Mouse (Mus musculus): ENCODE measurements around the gene Lhfpl2. TPM values are rescaled to one million over a fixed set of nuclear protein-coding genes. Genes with fewer than 3 reads are reported as not detected.

The Lhfpl2 gene
- polyA plus RNA-seq, 1 experiment: not detected

GRCm38 (mm10) chr13:94073716-94074115, 16.1 kb downstream of the Lhfpl2 start:
- TF ChIP-seq CTCF (IDR thresholded peaks at IDR 0.05; ENCODE audit: insufficient read depth, low read depth, low read length) (no peak), POLR2A (IDR thresholded peaks at IDR 0.05; ENCODE audit: insufficient read depth, low read depth, low read length) (no peak)
- Histone ChIP-seq H3K4me1 (ENCODE audit: control insufficient read depth, insufficient read depth, low read length) (0 out of 2 replicates have a peak, but pooled peaks cover 3% of the 10 kb centered on the region), H3K27ac (ENCODE audit: insufficient read depth, low read depth, low read length) (no peak overlapping the region), H3K4me3 (ENCODE audit: insufficient read depth, low read depth, low read length) (no peak overlapping the region)
- WGBS: 77% methylated on average over 5 of the region's 5 CpGs

- 92% methylated on average over 1 of the region's 1 CpGs for WGBS
- Histone ChIP-seq H3K4me1 (ENCODE audit: control insufficient read depth, insufficient read depth, low read length) (0 out of 2 replicates have a peak, but pooled peaks cover 3% of the 10 kb centered on the region), H3K27ac (ENCODE audit: insufficient read depth, low read depth, low read length) (no peak overlapping the region), H3K4me3 (ENCODE audit: insufficient read depth, low read depth, low read length) (no peak overlapping the region)
- TF ChIP-seq POLR2A (IDR thresholded peaks at IDR 0.05; ENCODE audit: insufficient read depth, low read depth, low read length) (no peak), CTCF (IDR thresholded peaks at IDR 0.05; ENCODE audit: insufficient read depth, low read depth, low read length) (no peak)
These were observed 17.6 kb downstream of the Lhfpl2 start for GRCm38 (mm10) chr13:94075181-94075580.

- H3K4me3 ChIP-seq (ENCODE audit: insufficient read depth, low read depth, low read length): no peak overlapping the region
- 0 out of 2 replicates have a peak, but pooled peaks cover 3% of the 10 kb centered on the region for H3K4me1 ChIP-seq (ENCODE audit: control insufficient read depth, insufficient read depth, low read length)
- no peak overlapping the region for H3K27ac ChIP-seq (ENCODE audit: insufficient read depth, low read depth, low read length)
- no peak for TF ChIP-seq CTCF (IDR thresholded peaks at IDR 0.05; ENCODE audit: insufficient read depth, low read depth, low read length)
- no peak for TF ChIP-seq POLR2A (IDR thresholded peaks at IDR 0.05; ENCODE audit: insufficient read depth, low read depth, low read length)
- 63% methylated on average over 14 of the region's 14 CpGs for WGBS
These were observed 19.8 kb downstream of the Lhfpl2 start for GRCm38 (mm10) chr13:94077136-94078018.

GRCm38 (mm10) chr13:94083196-94083595, 25.6 kb downstream of the Lhfpl2 start:
- WGBS: 73% methylated on average over 8 of the region's 8 CpGs
- H3K4me3 ChIP-seq (ENCODE audit: insufficient read depth, low read depth, low read length): no peak overlapping the region
- TF ChIP-seq POLR2A (IDR thresholded peaks at IDR 0.05; ENCODE audit: insufficient read depth, low read depth, low read length) (no peak), CTCF (IDR thresholded peaks at IDR 0.05; ENCODE audit: insufficient read depth, low read depth, low read length) (no peak)
- H3K27ac ChIP-seq (ENCODE audit: insufficient read depth, low read depth, low read length): no peak overlapping the region
- H3K4me1 ChIP-seq (ENCODE audit: control insufficient read depth, insufficient read depth, low read length): no peaks in the 10 kb centered on the region

- no peaks in the 10 kb centered on the region for H3K4me1 ChIP-seq (ENCODE audit: control insufficient read depth, insufficient read depth, low read length)
- WGBS: 82% methylated on average over 15 of the region's 15 CpGs
- TF ChIP-seq CTCF (IDR thresholded peaks at IDR 0.05; ENCODE audit: insufficient read depth, low read depth, low read length) (no peak), POLR2A (IDR thresholded peaks at IDR 0.05; ENCODE audit: insufficient read depth, low read depth, low read length) (no peak)
These were observed 26.9 kb downstream of the Lhfpl2 start for GRCm38 (mm10) chr13:94084220-94085126.

GRCm38 (mm10) chr13:94086090-94086808, 28.7 kb downstream of the Lhfpl2 start:
- no peak for TF ChIP-seq POLR2A (IDR thresholded peaks at IDR 0.05; ENCODE audit: insufficient read depth, low read depth, low read length)
- TF ChIP-seq CTCF (IDR thresholded peaks at IDR 0.05; ENCODE audit: insufficient read depth, low read depth, low read length): no peak
- Histone ChIP-seq H3K27ac (ENCODE audit: insufficient read depth, low read depth, low read length) (no peak overlapping the region), H3K4me1 (ENCODE audit: control insufficient read depth, insufficient read depth, low read length) (no peaks in the 10 kb centered on the region), H3K4me3 (ENCODE audit: insufficient read depth, low read depth, low read length) (no peak overlapping the region)
- WGBS: 87% methylated on average over 12 of the region's 12 CpGs

More at GRCm38 (mm10) chr13:94084220-94085126, 26.9 kb downstream of the Lhfpl2 start:
- Histone ChIP-seq H3K27ac (ENCODE audit: insufficient read depth, low read depth, low read length) (no peak overlapping the region), H3K4me3 (ENCODE audit: insufficient read depth, low read depth, low read length) (no peak overlapping the region)

GRCm38 (mm10) chr13:94087061-94087460, 29.5 kb downstream of the Lhfpl2 start:
- no peak for TF ChIP-seq CTCF (IDR thresholded peaks at IDR 0.05; ENCODE audit: insufficient read depth, low read depth, low read length)
- TF ChIP-seq POLR2A (IDR thresholded peaks at IDR 0.05; ENCODE audit: insufficient read depth, low read depth, low read length): no peak
- Histone ChIP-seq H3K4me3 (ENCODE audit: insufficient read depth, low read depth, low read length) (no peak overlapping the region), H3K27ac (ENCODE audit: insufficient read depth, low read depth, low read length) (no peak overlapping the region), H3K4me1 (ENCODE audit: control insufficient read depth, insufficient read depth, low read length) (no peaks in the 10 kb centered on the region)
- 59% methylated on average over 9 of the region's 9 CpGs for WGBS

- TF ChIP-seq POLR2A (IDR thresholded peaks at IDR 0.05; ENCODE audit: insufficient read depth, low read depth, low read length): no peak
- TF ChIP-seq CTCF (IDR thresholded peaks at IDR 0.05; ENCODE audit: insufficient read depth, low read depth, low read length): no peak
- WGBS: 89% methylated on average over 9 of the region's 9 CpGs
These were observed 31.2 kb downstream of the Lhfpl2 start for GRCm38 (mm10) chr13:94088788-94089187.

More at GRCm38 (mm10) chr13:94088788-94089187, 31.2 kb downstream of the Lhfpl2 start:
- Histone ChIP-seq H3K4me1 (ENCODE audit: control insufficient read depth, insufficient read depth, low read length) (no peaks in the 10 kb centered on the region), H3K4me3 (ENCODE audit: insufficient read depth, low read depth, low read length) (no peak overlapping the region), H3K27ac (ENCODE audit: insufficient read depth, low read depth, low read length) (no peak overlapping the region)
